Mouse (Mus musculus) layer of hippocampus, postnatal 25 days (tissue): ENCODE data around the gene Cgnl1. TPM values are rescaled to one million over a fixed set of nuclear protein-coding genes. Genes with fewer than 3 reads are reported as not detected.

ENCODE experiments used
- DNase-seq, 2 experiments: peaks; one replicate each; pipeline ENCODE4 v3.0.0; 2022; ENCODE audit warnings: mixed read lengths in 2 of 2, low spot score in 1 of 2; ENCODE audit errors: extremely low spot score in 1 of 2
- total RNA-seq, 2 experiments: library from RNA; stranded (reverse); gene quantifications; 2 replicates each; pipeline ENCODE4 v1.2.3; 2021

The Cgnl1 gene
- total RNA-seq, 2 experiments from 2014 or later: 6.0 to 7.7 TPM

DNA sequence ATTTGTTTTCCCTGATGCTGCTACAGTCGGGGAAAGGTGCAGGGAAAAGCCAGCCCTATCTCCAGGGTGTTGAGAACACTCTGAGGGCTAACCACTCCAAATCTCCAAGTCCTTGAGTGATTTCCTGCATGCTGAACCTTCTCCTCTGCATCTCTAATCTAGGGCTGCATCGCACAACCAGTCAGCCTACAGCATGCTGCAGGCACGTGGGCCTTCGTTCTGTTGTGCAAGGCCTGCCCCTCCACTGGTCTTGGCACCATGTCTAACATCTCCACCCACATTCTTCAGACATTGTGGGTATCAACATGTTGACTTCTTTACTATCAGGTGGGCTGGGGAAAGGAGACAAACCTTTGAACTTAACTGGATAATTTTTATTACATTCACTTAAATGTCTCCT, 44.2 kb downstream of the Cgnl1 start:
- DNase-seq: no peak

- DNase-seq: no peak
Observed at GRCm38 (mm10) chr9:71726121-71726520, 45.3 kb downstream of the Cgnl1 start.

- no peak for DNase-seq
Observed at GRCm38 (mm10) chr9:71722366-71722765, 49.0 kb downstream of the Cgnl1 start.

DNA sequence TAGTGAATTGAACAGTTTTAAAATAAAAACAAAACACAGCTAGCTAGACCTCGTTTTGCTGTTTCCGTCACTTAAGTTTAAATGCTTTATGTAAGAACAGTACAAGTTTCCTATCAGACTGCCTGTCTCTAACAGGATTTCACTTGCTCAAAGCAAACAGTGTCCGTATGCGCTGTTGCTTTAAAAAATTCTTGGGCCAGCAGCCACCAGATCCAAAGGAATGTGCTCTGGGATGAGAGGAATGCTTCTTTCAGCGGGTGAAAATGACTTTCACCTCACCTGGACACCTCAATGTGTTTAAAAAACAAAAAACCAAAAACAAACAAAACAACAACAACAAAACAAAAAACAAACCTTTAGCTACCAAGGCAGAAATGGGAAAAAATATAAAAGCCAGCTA, 54.4 kb downstream of the Cgnl1 start:
- DNase-seq: no peak

DNA sequence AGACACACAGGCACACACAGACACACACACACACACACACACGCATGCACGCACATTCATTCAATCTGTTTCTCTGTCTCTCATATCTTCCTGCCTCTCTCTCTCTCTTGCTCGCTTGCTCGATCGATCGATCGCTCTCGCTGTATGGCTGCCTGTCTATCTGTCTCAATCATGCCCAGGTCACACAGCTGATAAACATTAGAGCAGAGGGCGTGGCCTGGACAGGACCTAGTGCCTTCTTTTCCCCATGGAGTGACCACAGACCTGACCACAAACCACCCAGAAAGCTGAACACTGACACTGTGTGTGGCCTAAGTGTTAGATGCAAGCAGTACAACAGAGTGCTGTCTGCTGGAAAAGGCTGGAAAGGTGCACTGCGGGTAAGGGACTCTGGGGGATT, 60.6 kb downstream of the Cgnl1 start:
- no peak for DNase-seq

GRCm38 (mm10) chr9:71709199-71709598, 62.2 kb downstream of the Cgnl1 start:
- DNase-seq: no peak

GRCm38 (mm10) chr9:71707989-71708388, 63.4 kb downstream of the Cgnl1 start:
- DNase-seq: no peak

GRCm38 (mm10) chr9:71704332-71705014, 66.9 kb downstream of the Cgnl1 start:
- no peak for DNase-seq

DNA sequence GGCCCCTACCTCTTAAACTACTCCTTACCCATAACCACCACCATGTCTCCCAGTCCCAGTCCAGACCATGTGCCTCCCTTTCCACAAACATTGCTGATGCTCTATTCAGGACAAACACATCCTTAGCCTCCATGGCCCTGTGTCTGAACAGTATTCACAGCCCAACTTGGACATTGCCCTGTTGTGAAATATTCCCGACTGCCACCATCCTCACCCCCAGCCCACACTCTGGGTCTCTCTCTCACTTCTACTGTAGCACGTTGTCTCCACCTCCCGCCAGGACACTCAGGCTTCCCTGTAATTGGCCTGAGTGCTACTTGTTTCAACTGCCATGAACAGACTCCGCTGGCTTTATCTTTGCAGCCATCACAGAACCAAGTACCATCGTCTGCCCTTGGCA, 72.3 kb downstream of the Cgnl1 start:
- no peak for DNase-seq

DNA sequence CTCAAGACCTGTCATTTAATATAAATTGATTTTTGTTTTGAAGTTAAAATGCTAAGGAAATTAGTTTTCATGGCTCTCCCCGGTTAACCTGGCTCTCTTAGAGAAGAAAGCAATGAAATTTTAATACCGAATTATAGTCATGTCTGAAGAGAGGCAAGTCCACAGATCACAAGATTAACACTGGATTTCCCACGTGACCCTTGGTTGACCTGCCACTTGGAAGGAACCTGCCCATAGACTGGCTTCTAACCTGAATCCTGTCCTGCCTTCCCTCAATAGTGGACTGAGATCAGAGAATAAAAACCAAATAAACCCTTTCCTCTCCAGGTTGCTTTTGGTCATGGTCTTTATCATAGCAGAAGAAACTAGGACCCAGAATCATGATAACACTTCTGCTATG, 73.3 kb downstream of the Cgnl1 start:
- no peak for DNase-seq

DNA sequence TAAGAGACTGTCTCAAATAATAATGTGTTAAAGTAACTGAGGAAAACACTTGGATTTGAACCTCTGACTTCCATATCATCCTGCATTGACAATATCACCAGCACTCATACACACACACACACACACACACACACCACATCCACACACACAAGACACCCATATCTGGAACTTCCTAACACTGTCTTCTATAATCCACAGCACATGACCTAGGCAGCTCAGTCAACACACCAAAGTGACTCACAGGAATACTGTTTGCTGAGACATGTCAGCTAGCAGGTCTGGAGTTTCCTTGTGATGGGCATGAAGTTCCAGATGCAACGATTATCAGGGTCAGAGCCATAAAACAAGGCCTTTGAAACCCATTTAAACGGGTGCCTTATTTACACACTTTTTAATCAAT, 74.2 kb downstream of the Cgnl1 start:
- no peak for DNase-seq

DNA sequence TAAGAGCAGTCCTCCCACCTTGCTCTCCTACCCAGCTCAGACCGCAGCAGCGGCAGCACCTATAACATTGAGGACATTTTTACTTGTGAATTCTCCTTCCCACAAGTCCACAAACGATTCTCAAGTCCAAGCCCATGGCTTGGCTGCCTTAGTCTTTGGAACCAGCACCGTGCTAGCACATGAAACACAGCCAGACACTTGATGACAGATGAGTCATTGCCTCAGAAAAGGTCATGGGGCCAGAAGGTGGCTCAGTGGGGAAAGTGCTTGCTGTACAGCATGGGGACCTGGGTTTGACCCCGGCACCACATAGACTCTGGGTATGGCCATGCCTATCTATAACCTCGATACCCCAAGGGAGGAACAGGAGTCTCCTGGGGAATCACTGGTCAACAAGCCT, 74.6 kb downstream of the Cgnl1 start:
- no peak for DNase-seq

GRCm38 (mm10) chr9:71695133-71695532, 76.3 kb downstream of the Cgnl1 start:
- DNase-seq: no peak

DNA sequence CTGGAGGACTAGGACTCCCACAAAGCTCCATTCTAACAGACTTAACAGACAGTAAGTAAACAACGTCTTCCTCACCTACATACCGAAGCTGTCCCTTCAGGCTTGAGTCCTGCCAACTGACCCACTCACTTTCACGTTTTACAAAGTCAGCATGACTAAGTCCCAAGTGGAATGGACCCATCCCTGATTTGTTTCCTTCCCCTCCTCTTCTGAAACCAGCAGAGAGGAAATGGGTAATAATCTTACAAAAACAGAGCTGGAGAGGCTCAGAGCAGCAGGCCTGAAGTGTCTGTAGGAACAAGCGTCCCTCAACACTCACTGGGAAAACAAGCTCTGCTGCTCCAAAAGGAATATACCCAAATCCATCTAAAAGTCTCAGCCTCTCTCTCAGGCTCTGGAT, 77.2 kb downstream of the Cgnl1 start:
- no peak for DNase-seq

GRCm38 (mm10) chr9:71693771-71694170, 77.6 kb downstream of the Cgnl1 start:
- DNase-seq: no peak

DNA sequence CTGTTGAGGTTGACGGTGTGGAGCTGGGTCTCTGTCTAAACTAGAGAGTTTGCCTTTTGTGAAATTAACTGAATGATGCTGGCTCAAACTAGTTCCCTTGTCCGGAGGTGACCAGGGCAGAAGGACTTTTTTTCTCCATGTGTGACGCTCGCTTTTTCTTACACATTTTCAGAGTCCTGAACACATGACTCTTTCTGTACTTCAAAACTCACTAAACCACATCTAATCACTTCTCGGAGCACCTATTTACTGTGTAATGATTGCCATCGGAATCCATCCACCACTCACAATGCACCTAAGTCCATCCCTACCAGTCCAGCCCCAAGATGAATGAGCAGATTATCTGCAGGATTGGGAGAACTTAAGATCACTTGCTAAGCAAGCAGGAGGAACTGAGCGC, 79.2 kb downstream of the Cgnl1 start:
- DNase-seq: no peak

- DNase-seq: no peak
Observed at GRCm38 (mm10) chr9:71689369-71690073, 81.9 kb downstream of the Cgnl1 start.

GRCm38 (mm10) chr9:71686463-71686862, 84.9 kb downstream of the Cgnl1 start:
- DNase-seq: no peak

DNA sequence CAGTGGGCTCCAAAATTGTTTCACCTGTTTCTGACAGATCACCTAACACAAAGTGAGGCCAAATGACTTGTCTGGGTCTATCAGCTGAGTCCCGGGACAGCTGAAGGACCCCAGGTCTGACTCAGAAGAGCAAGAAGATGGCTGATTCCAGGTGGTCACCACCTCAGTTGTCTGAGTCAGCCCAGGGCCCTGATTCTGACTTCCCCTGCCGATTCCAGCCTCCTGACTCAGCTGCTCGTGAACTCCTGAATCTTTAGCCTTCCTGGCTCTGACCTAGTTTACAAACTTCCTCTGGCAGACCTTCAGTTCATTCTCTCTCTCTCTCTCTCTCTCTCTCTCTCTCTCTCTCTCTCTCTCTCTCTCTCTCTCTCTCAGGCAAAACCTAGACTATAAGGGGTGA, 86.6 kb downstream of the Cgnl1 start:
- DNase-seq: no peak

- peak; percentile 8 to 12 for DNase-seq
Observed at GRCm38 (mm10) chr9:71680381-71680780, 91.0 kb downstream of the Cgnl1 start.

- DNase-seq: no peak
Observed at GRCm38 (mm10) chr9:71679103-71679815, 92.1 kb downstream of the Cgnl1 start.
